Comparison of ENCODE assay signal across 32 mouse cellular contexts in genomic region chr10:100661970-100662590, GRCm38 (mm10).
DNase-seq lines count a peak whose midpoint lies in the region; ATAC-seq and TF ChIP-seq lines count a peak whose summit lies in the region.
"Had no signal": no experiment of that assay in that cellular context is flagged by ENCODE, and none has a peak within 500 bp of the region (broad histone marks: within the 10 kb centered on the region; RNA-seq: fewer than 3 reads in every experiment).

No protein-coding gene starts in this region.

- no peaks in the 10 kb centered on the region for H3K4me1 ChIP-seq in forebrain, postnatal 0 days (ENCODE audit: insufficient read depth)
- no peaks in the 10 kb centered on the region for H3K4me1 ChIP-seq in forebrain, embryonic 13.5 days
- no peaks in the 10 kb centered on the region for H3K4me1 ChIP-seq in midbrain, embryonic 14.5 days (ENCODE audit: control insufficient read depth, insufficient read depth, low read length)
- H3K4me1 ChIP-seq in midbrain, embryonic 11.5 days (ENCODE audit: control insufficient read depth, insufficient read depth, low read length) = no peaks in the 10 kb centered on the region
- no peaks in the 10 kb centered on the region for H3K4me1 ChIP-seq in hindbrain, embryonic 16.5 days (ENCODE audit: control insufficient read depth, insufficient read depth, low read depth, low read length)
- H3K4me1 ChIP-seq: embryonic facial prominence, embryonic 12.5 days; heart, embryonic 13.5 days; intestine, embryonic 15.5 days; limb, embryonic 10.5 days; limb, embryonic 15.5 days; liver, embryonic 13.5 days had no signal

- H3K4me2 ChIP-seq in forebrain, postnatal 0 days (ENCODE audit: low read depth) = no peak overlapping the region
- no peak overlapping the region for H3K4me2 ChIP-seq in forebrain, embryonic 13.5 days
- no peak overlapping the region for H3K4me2 ChIP-seq in midbrain, embryonic 14.5 days (ENCODE audit: low read length)
- no peak overlapping the region for H3K4me2 ChIP-seq in midbrain, embryonic 11.5 days
- no peak overlapping the region for H3K4me2 ChIP-seq in hindbrain, embryonic 16.5 days (ENCODE audit: low read length)
- H3K4me2 ChIP-seq: embryonic facial prominence, embryonic 12.5 days; heart, embryonic 13.5 days; intestine, embryonic 15.5 days; limb, embryonic 15.5 days; liver, embryonic 13.5 days had no signal

- TF ChIP-seq CTCF in forebrain, postnatal 0 days (IDR thresholded peaks at IDR 0.05; ENCODE audit: low read depth) = no peak

- no peaks in the 10 kb centered on the region for H3K27me3 ChIP-seq in forebrain, postnatal 0 days (ENCODE audit: insufficient read depth, low read length)
- no peaks in the 10 kb centered on the region for H3K27me3 ChIP-seq in forebrain, embryonic 13.5 days
- no peaks in the 10 kb centered on the region for H3K27me3 ChIP-seq in midbrain, embryonic 14.5 days (ENCODE audit: control insufficient read depth, insufficient read depth, low read length)
- no peaks in the 10 kb centered on the region for H3K27me3 ChIP-seq in midbrain, embryonic 11.5 days (ENCODE audit: control insufficient read depth, insufficient read depth, low read length)
- H3K27me3 ChIP-seq in hindbrain, embryonic 16.5 days (replicated peaks; ENCODE audit: control insufficient read depth, insufficient read depth, low read length) = no peaks in the 10 kb centered on the region
- H3K27me3 ChIP-seq: embryonic facial prominence, embryonic 12.5 days; heart, embryonic 13.5 days; intestine, embryonic 15.5 days; limb, embryonic 15.5 days; liver, embryonic 13.5 days had no signal

- H3K27ac ChIP-seq in forebrain, postnatal 0 days (ENCODE audit: low read depth, low read length) = no peak overlapping the region
- H3K27ac ChIP-seq in forebrain, embryonic 13.5 days = no peak overlapping the region
- no peak overlapping the region for H3K27ac ChIP-seq in midbrain, embryonic 14.5 days (replicated peaks; ENCODE audit: low read depth, low read length)
- no peak overlapping the region for H3K27ac ChIP-seq in midbrain, embryonic 11.5 days (ENCODE audit: low read depth, low read length)
- H3K27ac ChIP-seq in hindbrain, embryonic 16.5 days (ENCODE audit: low read depth, low read length) = no peak overlapping the region
- H3K27ac ChIP-seq: embryonic facial prominence, embryonic 12.5 days; heart, embryonic 13.5 days; intestine, embryonic 15.5 days; limb, embryonic 10.5 days; limb, embryonic 15.5 days; liver, embryonic 13.5 days; stomach, postnatal 0 days had no signal

- DNase-seq in forebrain, postnatal 0 days = no peak
- peak; percentile 20 for DNase-seq in midbrain, embryonic 14.5 days
- no peak for DNase-seq in midbrain, embryonic 11.5 days (ENCODE audit: low spot score, missing footprints)
- DNase-seq in Muller cell, postnatal 12 days (ENCODE audit: inconsistent ontology term) = peak; percentile 86
- DNase-seq in cerebellum, postnatal 25 days = no peak
- no peak for DNase-seq in adrenal gland, postnatal 36 days
- DNase-seq: adrenal gland, adult 2 months; cerebellum, adult 8-10 months; cerebellum, postnatal 36 days; embryo, embryonic 11 days; gastrocnemius, postnatal 36 days; heart, postnatal 10 days; kidney, adult 2 months; kidney, postnatal 36 days; layer of hippocampus, postnatal 36 days; liver, embryonic 13.5 days; lung, adult 18-20 months; lung, postnatal 4 days; right cerebral cortex, adult 18-20 months; right cerebral cortex, postnatal 4 days; thymus, adult 2 months; thymus, postnatal 36 days had no signal

- H3K9ac ChIP-seq in forebrain, postnatal 0 days = no peak overlapping the region
- H3K9ac ChIP-seq in forebrain, embryonic 13.5 days = no peak overlapping the region
- no peak overlapping the region for H3K9ac ChIP-seq in midbrain, embryonic 14.5 days (replicated peaks; ENCODE audit: low read length)
- no peak overlapping the region for H3K9ac ChIP-seq in midbrain, embryonic 11.5 days (ENCODE audit: low read length)
- no peak overlapping the region for H3K9ac ChIP-seq in hindbrain, embryonic 16.5 days (ENCODE audit: low read depth, low read length)
- H3K9ac ChIP-seq: embryonic facial prominence, embryonic 12.5 days; heart, embryonic 13.5 days; intestine, embryonic 15.5 days; limb, embryonic 15.5 days; liver, embryonic 13.5 days had no signal

- no peaks in the 10 kb centered on the region for H3K9me3 ChIP-seq in forebrain, postnatal 0 days (ENCODE audit: low read length)
- no peaks in the 10 kb centered on the region for H3K9me3 ChIP-seq in forebrain, embryonic 13.5 days (replicated peaks)
- no peaks in the 10 kb centered on the region for H3K9me3 ChIP-seq in midbrain, embryonic 14.5 days (ENCODE audit: control insufficient read depth, low read length)
- H3K9me3 ChIP-seq in midbrain, embryonic 11.5 days (ENCODE audit: control insufficient read depth, low read length) = no peaks in the 10 kb centered on the region
- H3K9me3 ChIP-seq in hindbrain, embryonic 16.5 days (ENCODE audit: control insufficient read depth, low read length) = no peaks in the 10 kb centered on the region
- H3K9me3 ChIP-seq: embryonic facial prominence, embryonic 12.5 days; heart, embryonic 13.5 days; intestine, embryonic 15.5 days; limb, embryonic 10.5 days; limb, embryonic 15.5 days; liver, embryonic 13.5 days had no signal

- H3K36me3 ChIP-seq in forebrain, postnatal 0 days (ENCODE audit: insufficient read depth) = no peaks in the 10 kb centered on the region
- H3K36me3 ChIP-seq in forebrain, embryonic 13.5 days (ENCODE audit: poor library complexity, severe bottlenecking) = no peaks in the 10 kb centered on the region
- no peaks in the 10 kb centered on the region for H3K36me3 ChIP-seq in midbrain, embryonic 14.5 days (ENCODE audit: control insufficient read depth, insufficient read depth, low read length)
- no peaks in the 10 kb centered on the region for H3K36me3 ChIP-seq in midbrain, embryonic 11.5 days (ENCODE audit: control insufficient read depth, insufficient read depth, low read length)
- H3K36me3 ChIP-seq in hindbrain, embryonic 16.5 days (ENCODE audit: control insufficient read depth, insufficient read depth, low read length) = no peaks in the 10 kb centered on the region
- H3K36me3 ChIP-seq: embryonic facial prominence, embryonic 12.5 days; heart, embryonic 13.5 days; intestine, embryonic 15.5 days; limb, embryonic 10.5 days; limb, embryonic 15.5 days; liver, embryonic 13.5 days had no signal

- H3K4me3 ChIP-seq in forebrain, postnatal 0 days (ENCODE audit: low read depth, low read length) = no peak overlapping the region
- H3K4me3 ChIP-seq in forebrain, embryonic 13.5 days = no peak overlapping the region
- no peak overlapping the region for H3K4me3 ChIP-seq in midbrain, embryonic 14.5 days (replicated peaks; ENCODE audit: low read depth, low read length)
- H3K4me3 ChIP-seq in midbrain, embryonic 11.5 days (ENCODE audit: low read depth, low read length) = no peak overlapping the region
- no peak overlapping the region for H3K4me3 ChIP-seq in hindbrain, embryonic 16.5 days (ENCODE audit: low read length)
- H3K4me3 ChIP-seq: embryonic facial prominence, embryonic 12.5 days; heart, embryonic 13.5 days; intestine, embryonic 15.5 days; limb, embryonic 10.5 days; limb, embryonic 15.5 days; liver, embryonic 13.5 days had no signal

- ATAC-seq in forebrain, postnatal 0 days = peak; percentile 50
- no peak for ATAC-seq in forebrain, embryonic 13.5 days
- ATAC-seq in midbrain, embryonic 14.5 days (ENCODE audit: low FRiP score, low TSS enrichment) = no peak
- no peak for ATAC-seq in midbrain, embryonic 11.5 days (ENCODE audit: low FRiP score)
- ATAC-seq in hindbrain, embryonic 16.5 days = peak; percentile 87
- ATAC-seq: CD4-positive, CD25-positive, alpha-beta regulatory T cell, adult 4 months; intestine, embryonic 15.5 days; lung, postnatal 0 days had no signal

- 32% methylated on average over 2 of the region's 2 CpGs for WGBS in forebrain, postnatal 0 days
- WGBS in forebrain, embryonic 13.5 days = 27% methylated on average over 2 of the region's 2 CpGs
- 51% methylated on average over 2 of the region's 2 CpGs for WGBS in midbrain, embryonic 14.5 days
- 61% methylated on average over 2 of the region's 2 CpGs for WGBS in midbrain, embryonic 11.5 days
- WGBS in hindbrain, embryonic 16.5 days = 41% methylated on average over 2 of the region's 2 CpGs

Comparison
In these comparisons a context has a peak if more than half of its experiments do, and no peak if none do; other contexts are left out.
1. ATAC-seq: peak in forebrain, postnatal 0 days (single experiment) and hindbrain, embryonic 16.5 days (single experiment); none in forebrain, embryonic 13.5 days (single experiment), midbrain, embryonic 14.5 days (single experiment) and midbrain, embryonic 11.5 days (single experiment).
2. DNase-seq: peak in midbrain, embryonic 14.5 days (single experiment) and Muller cell, postnatal 12 days (single experiment); none in forebrain, postnatal 0 days (single experiment), midbrain, embryonic 11.5 days (single experiment), cerebellum, postnatal 25 days (0 of 2) and adrenal gland, postnatal 36 days (0 of 2).